Mouse (Mus musculus): Measurements from ENCODE around the gene Tnni3k.

DNA sequence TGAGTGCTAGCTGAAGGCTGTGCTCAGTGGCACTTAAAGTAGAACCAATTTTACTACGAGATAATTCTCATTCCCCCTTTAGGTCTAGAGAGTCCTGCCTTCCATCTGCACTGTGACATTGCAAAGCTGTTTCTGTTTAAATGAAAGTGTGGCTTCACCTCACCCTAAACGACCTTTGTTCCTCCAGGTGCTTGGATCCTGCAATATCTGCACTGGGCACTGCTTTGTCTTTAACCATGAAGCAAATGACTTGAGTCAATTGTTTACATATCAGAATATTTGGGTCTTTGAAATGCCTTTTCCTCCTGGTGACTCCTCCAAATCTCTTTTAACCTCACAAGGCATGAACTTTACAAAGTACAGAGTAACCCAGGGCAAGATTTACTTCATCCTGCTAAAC lies 175.7 kb downstream of the Tnni3k start:
- TF ChIP-seq CTCF (IDR thresholded peaks at IDR 0.05; ENCODE audit: low read depth) (no peak), EP300 (optimal IDR thresholded peaks at IDR 0.05) (no peak)

All from stomach, postnatal 0 days (tissue).